Mouse (Mus musculus): ENCODE measurements around the gene Zbtb16.

GRCm38 (mm10) chr9:48644376-48644775 is 191.6 kb downstream of the Zbtb16 start:
- TF ChIP-seq MAFK (IDR thresholded peaks at IDR 0.05; ENCODE audit: insufficient read depth, low read depth, low read length) (no peak), ZC3H11A (IDR thresholded peaks at IDR 0.05; ENCODE audit: borderline replicate concordance, low read depth, low read length) (no peak), CHD2 (IDR thresholded peaks at IDR 0.05; ENCODE audit: low read depth, low read length) (no peak), HCFC1 (IDR thresholded peaks at IDR 0.05; ENCODE audit: borderline replicate concordance, insufficient read depth, low read length) (no peak), ZNF384 (IDR thresholded peaks at IDR 0.05; ENCODE audit: low read depth, low read length) (no peak)
